Mouse (Mus musculus) adipose tissue, adult 10 weeks (tissue): ENCODE results near the gene Cldn11. TPM values are rescaled to one million over a fixed set of nuclear protein-coding genes. Genes with fewer than 3 reads are reported as not detected.

ENCODE experiments used
- polyA plus RNA-seq: library from polyadenylated mRNA; stranded (reverse); fragments of 350-450 nt; fragmentation: Illumina TruSeq; extraction: RNeasy Lipid Tissue Mini Kit (QIAGEN cat#74804); gene quantifications from one replicate; pipeline ENCODE4 v1.2.3, GENCODE M21; 2014; ENCODE audit warnings: low read depth, low replicate concordance

Gene Cldn11
- polyA plus RNA-seq, result 21.7 TPM

GRCm38 (mm10) chr3:31149706-31150105 is at the start of gene Cldn11:
Gene Cldn11, plus strand, starts transcription at chr3:31149920.

Other genes starting within 250 kb of the Cldn11 start
- 20.8 TPM for gene Phc3, start 180.5 kb upstream of the Cldn11 start, polyA plus RNA-seq
- 31.6 TPM for gene Prkci, start 154.2 kb upstream of the Cldn11 start, polyA plus RNA-seq
- 26.3 TPM for gene Skil, start 54.9 kb upstream of the Cldn11 start, polyA plus RNA-seq
- 0.14 TPM for gene Slc7a14, start 160.5 kb downstream of the Cldn11 start, polyA plus RNA-seq